Mouse (Mus musculus) liver, postnatal 0 days (tissue): ENCODE measurements around the gene Prkca.

Source experiments
- CTCF ChIP-seq: sonication (generic); IDR thresholded peaks from 2 replicates; pipeline ENCODE4 v1.5.1; 2016; ENCODE audit warnings: antibody characterized with exemption, low read depth
- EP300 ChIP-seq: IDR thresholded peaks from 2 replicates; pipeline ENCODE4 v1.6.1; 2016; ENCODE audit warnings: antibody characterized with exemption, low read depth, mild to moderate bottlenecking

- TF ChIP-seq EP300 (no peak), CTCF (no peak)
Measured at GRCm38 (mm10) chr11:108364945-108365589, 21.3 kb upstream of the Prkca start.
